28 mouse cellular contexts compared by ENCODE assay signal in the genomic region with DNA sequence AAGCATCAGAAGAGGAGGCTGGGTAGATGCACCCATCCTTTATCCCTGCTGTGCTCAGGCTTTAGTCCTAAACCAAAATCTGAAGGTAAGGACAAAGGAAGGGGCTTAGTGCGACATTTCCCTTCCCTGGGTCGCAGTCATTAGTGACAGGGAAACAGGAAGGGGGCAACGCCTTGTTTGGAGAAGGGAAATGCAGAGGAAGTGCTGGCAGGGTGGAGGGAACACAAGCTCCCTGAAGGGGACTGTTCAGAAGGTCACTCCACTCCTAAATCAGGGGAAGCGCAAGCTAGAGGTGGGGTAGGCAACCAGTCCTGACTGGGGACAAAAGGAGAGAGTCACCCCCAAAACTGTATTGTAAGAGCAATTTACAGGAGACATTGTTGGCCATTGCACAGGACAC.
DNase-seq lines count a peak whose midpoint lies in the region; ATAC-seq and TF ChIP-seq lines count a peak whose summit lies in the region.
"Had no signal": no experiment of that assay in that cellular context is flagged by ENCODE, and none has a peak within 500 bp of the region (broad histone marks: within the 10 kb centered on the region; RNA-seq: fewer than 3 reads in every experiment).

No protein-coding gene starts in this region.

- peaks cover 7% of the 10 kb centered on the region for H3K4me1 ChIP-seq in kidney, adult 2 months (ENCODE audit: control insufficient read depth, insufficient read depth, low read length)
- H3K4me1 ChIP-seq: heart, embryonic 15.5 days; neural tube, embryonic 13.5 days; stomach, embryonic 15.5 days had no signal

- 59% methylated on average over 4 of the region's 4 CpGs for WGBS in kidney, adult 2 months

- H3K27ac ChIP-seq in gastrocnemius, adult 2 months, result peak overlapping the region; percentile 81
- H3K27ac ChIP-seq in kidney, adult 2 months (ENCODE audit: insufficient read depth, low read depth, low read length), result no peak overlapping the region
- H3K27ac ChIP-seq: embryonic facial prominence, embryonic 12.5 days; heart, embryonic 15.5 days; intestine, embryonic 15.5 days; kidney, embryonic 15.5 days; left cerebral cortex, adult 2 months; liver, embryonic 13.5 days; lung, embryonic 15.5 days; neural tube, embryonic 13.5 days; stomach, embryonic 15.5 days had no signal

- H3K36me3 ChIP-seq in kidney, adult 2 months (ENCODE audit: control insufficient read depth, insufficient read depth, low read length), result no peaks in the 10 kb centered on the region
- H3K36me3 ChIP-seq: embryonic facial prominence, embryonic 12.5 days; heart, embryonic 15.5 days; intestine, embryonic 15.5 days; kidney, embryonic 15.5 days; liver, embryonic 13.5 days; lung, embryonic 15.5 days; midbrain, embryonic 10.5 days; neural tube, embryonic 13.5 days; stomach, embryonic 15.5 days had no signal

- H3K4me3 ChIP-seq in gastrocnemius, adult 2 months, result no peak overlapping the region
- H3K4me3 ChIP-seq in kidney, adult 2 months (ENCODE audit: insufficient read depth, low read depth, low read length), result no peak overlapping the region
- H3K4me3 ChIP-seq: embryonic facial prominence, embryonic 12.5 days; heart, embryonic 15.5 days; intestine, embryonic 15.5 days; kidney, embryonic 15.5 days; left cerebral cortex, adult 2 months; liver, embryonic 13.5 days; lung, embryonic 15.5 days; midbrain, embryonic 10.5 days; myocyte; neural tube, embryonic 13.5 days; stomach, embryonic 15.5 days had no signal

- TF ChIP-seq POLR2A in kidney, adult 2 months (IDR thresholded peaks at IDR 0.05; ENCODE audit: low read depth, low read length), result no peak

- H3K27me3 ChIP-seq in kidney, adult 2 months (replicated peaks; ENCODE audit: control insufficient read depth, insufficient read depth, low read length), result no peaks in the 10 kb centered on the region
- H3K27me3 ChIP-seq: embryonic facial prominence, embryonic 12.5 days; heart, embryonic 15.5 days; intestine, embryonic 15.5 days; kidney, embryonic 15.5 days; liver, embryonic 13.5 days; lung, embryonic 15.5 days; neural tube, embryonic 13.5 days; stomach, embryonic 15.5 days had no signal

- no peak for DNase-seq in gastrocnemius, adult 2 months
- DNase-seq in gastrocnemius, postnatal 10 days, result no peak
- peak; percentile 27 for DNase-seq in kidney, adult 2 months
- no peak for DNase-seq in kidney, postnatal 4 days
- DNase-seq in ovary, adult 18-20 months (ENCODE audit: low spot score), result no peak
- DNase-seq: adrenal gland, postnatal 36 days; cerebellum, adult 11 months; cerebellum, adult 9-11 months; forebrain, postnatal 0 days; gastrocnemius, postnatal 36 days; heart, postnatal 4 days; liver, embryonic 13.5 days; right cerebral cortex, adult 18-20 months; thymus, postnatal 25 days had no signal

- no peak for TF ChIP-seq CTCF in gastrocnemius, adult 2 months (IDR thresholded peaks at IDR 0.05)
- no peak for TF ChIP-seq CTCF in kidney, adult 2 months (conservative IDR thresholded peaks at IDR 0.05; ENCODE audit: insufficient read depth, insufficient read length, low read depth, low read length)

- peak; percentile 10; the same call in 1 of the 2 replicates for ATAC-seq in granulocyte monocyte progenitor cell, adult 5-6 weeks (replicated peaks; ENCODE audit: poor library complexity, severe bottlenecking)
- 0 out of 2 replicates have a peak, but pooled peaks have one; percentile 15 for ATAC-seq in megakaryocyte, adult 5-6 weeks (ENCODE audit: poor library complexity, severe bottlenecking)
- ATAC-seq: forebrain, postnatal 0 days; hindbrain, embryonic 16.5 days; intestine, embryonic 15.5 days; midbrain, embryonic 16.5 days had no signal

- intact Hi-C loops in gastrocnemius, adult 2 months (cut with DNase I), result no loop called here
